Mouse (Mus musculus): Measurements from ENCODE around the gene Pltp. TPM values are rescaled to one million over a fixed set of nuclear protein-coding genes. Genes with fewer than 3 reads are reported as not detected.

The Pltp gene
- total RNA-seq, 1 experiment: 56.1 TPM

DNA sequence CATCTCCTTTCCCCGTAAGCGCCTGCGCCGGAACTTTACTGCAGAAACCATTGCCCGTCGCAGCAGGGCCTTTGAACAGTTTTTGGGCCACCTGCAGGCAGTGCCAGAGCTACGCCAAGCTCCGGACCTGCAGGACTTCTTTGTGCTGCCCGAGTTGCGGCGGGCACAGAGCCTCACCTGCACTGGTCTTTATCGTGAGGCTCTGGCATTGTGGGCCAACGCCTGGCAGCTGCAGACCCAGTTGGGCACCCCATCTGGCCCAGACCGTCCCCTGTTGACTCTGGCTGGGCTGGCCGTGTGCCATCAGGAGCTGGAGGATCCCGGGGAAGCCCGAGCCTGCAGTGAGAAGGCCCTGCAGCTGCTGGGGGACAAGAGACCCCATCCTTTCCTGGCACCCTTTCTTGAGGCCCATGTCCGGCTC, 65.7 kb downstream of the Pltp start:
- TF ChIP-seq ZC3H11A (IDR thresholded peaks at IDR 0.05; ENCODE audit: borderline replicate concordance, low read depth, low read length): no peak
- TF ChIP-seq MAFK (IDR thresholded peaks at IDR 0.05; ENCODE audit: insufficient read depth, low read depth, low read length): no peak
- no peak for TF ChIP-seq HCFC1 (IDR thresholded peaks at IDR 0.05; ENCODE audit: borderline replicate concordance, insufficient read depth, low read length)
- TF ChIP-seq CHD2 (IDR thresholded peaks at IDR 0.05; ENCODE audit: low read depth, low read length): no peak
- no peak for TF ChIP-seq ZNF384 (IDR thresholded peaks at IDR 0.05; ENCODE audit: low read depth, low read length)
- H3K36me3 ChIP-seq (ENCODE audit: control insufficient read depth, insufficient read depth, low read length, poor library complexity, severe bottlenecking): peaks cover 24% of the 10 kb centered on the region; the same call in 1 of the 2 replicates

DNA sequence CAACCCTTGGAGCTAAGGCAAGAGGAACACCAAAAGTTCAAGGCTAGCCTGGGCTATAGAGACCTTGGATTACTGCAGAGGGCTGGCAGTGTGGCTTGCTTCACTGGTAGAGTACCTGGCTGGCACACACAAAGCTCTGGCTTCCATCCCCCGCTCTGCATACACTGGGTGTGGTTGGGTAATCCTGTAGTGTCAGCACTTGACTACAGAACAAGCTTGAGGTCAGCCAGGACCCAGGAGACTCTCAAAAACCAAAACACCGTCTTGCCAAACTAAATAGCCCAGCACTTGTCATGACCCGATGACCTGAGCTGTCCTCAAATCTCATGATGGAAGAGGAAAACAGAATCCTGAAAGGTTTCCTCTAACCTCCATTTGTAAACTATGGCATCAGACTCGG, 67.1 kb downstream of the Pltp start:
- no peak overlapping the region for H3K9ac ChIP-seq (ENCODE audit: insufficient read depth, low read depth, low read length, poor library complexity, severe bottlenecking)
- no peaks in the 10 kb centered on the region for H3K9me3 ChIP-seq (ENCODE audit: control insufficient read depth, insufficient read depth, low read depth, low read length)
- no peak overlapping the region for H3K27ac ChIP-seq (ENCODE audit: insufficient read depth, low read depth, low read length, poor library complexity, severe bottlenecking)
- no peak overlapping the region for H3K4me3 ChIP-seq (ENCODE audit: insufficient read depth in 1 of 2, low read depth in 1 of 2, low read length in 2 of 2, poor library complexity in 1 of 2, severe bottlenecking in 1 of 2)
- H3K4me1 ChIP-seq (ENCODE audit: control insufficient read depth in 2 of 2, insufficient read depth in 2 of 2, low read length in 2 of 2, poor library complexity in 1 of 2): peaks cover 8 to 34% of the 10 kb centered on the region in 2 experiments
- in situ Hi-C loops (cut with MboI; ENCODE audit: low sequenced_read_pairs in 2 of 2, unreplicated experiment in 2 of 2): no loop called here
- peaks cover 16% of the 10 kb centered on the region; the same call in 1 of the 2 replicates for H3K36me3 ChIP-seq (ENCODE audit: control insufficient read depth, insufficient read depth, low read length, poor library complexity, severe bottlenecking)
- no peak for TF ChIP-seq ZC3H11A (IDR thresholded peaks at IDR 0.05; ENCODE audit: borderline replicate concordance, low read depth, low read length)
- no peak for TF ChIP-seq CHD2 (IDR thresholded peaks at IDR 0.05; ENCODE audit: low read depth, low read length)
- no peak for TF ChIP-seq MAFK (IDR thresholded peaks at IDR 0.05; ENCODE audit: insufficient read depth, low read depth, low read length)
- TF ChIP-seq ZNF384 (IDR thresholded peaks at IDR 0.05; ENCODE audit: low read depth, low read length): no peak
- no peak for TF ChIP-seq HCFC1 (IDR thresholded peaks at IDR 0.05; ENCODE audit: borderline replicate concordance, insufficient read depth, low read length)
- DNase-seq (ENCODE audit: low read depth, low spot score): no peak

More for the DNA sequence above, 65.7 kb downstream of the Pltp start:
- H3K27ac ChIP-seq (ENCODE audit: insufficient read depth, low read depth, low read length, poor library complexity, severe bottlenecking): no peak overlapping the region
- no peak for DNase-seq (ENCODE audit: low read depth, low spot score)
- in situ Hi-C loops (cut with MboI; ENCODE audit: low sequenced_read_pairs in 2 of 2, unreplicated experiment in 2 of 2): no loop called here
- no peaks in the 10 kb centered on the region for H3K9me3 ChIP-seq (ENCODE audit: control insufficient read depth, insufficient read depth, low read depth, low read length)
- H3K4me1 ChIP-seq (ENCODE audit: control insufficient read depth in 2 of 2, insufficient read depth in 2 of 2, low read length in 2 of 2, poor library complexity in 1 of 2): peaks cover 8 to 30% of the 10 kb centered on the region in 2 experiments
- no peak overlapping the region; a peak in 1 of 4 replicates for H3K4me3 ChIP-seq (ENCODE audit: insufficient read depth in 1 of 2, low read depth in 1 of 2, low read length in 2 of 2, poor library complexity in 1 of 2, severe bottlenecking in 1 of 2)
- peak overlapping the region; percentile 4; the same call in 1 of the 2 replicates for H3K9ac ChIP-seq (ENCODE audit: insufficient read depth, low read depth, low read length, poor library complexity, severe bottlenecking)

Other genes with a start within 250 kb of the Pltp start
- gene Wfdc6b, start 244.2 kb downstream of the Pltp start, total RNA-seq (2012; rRNA removed): not detected in 2 replicates
- not detected in 2 replicates for gene Wfdc8, start 244.1 kb downstream of the Pltp start, total RNA-seq (2012; rRNA removed)
- gene Wfdc16, start 218.9 kb downstream of the Pltp start, total RNA-seq (2012; rRNA removed): not detected in 2 replicates
- 0.98 and 3.1 TPM in 2 replicates for gene Wfdc10, start 201.7 kb downstream of the Pltp start, total RNA-seq (2012; rRNA removed)
- gene Wfdc9, start 201.1 kb downstream of the Pltp start, total RNA-seq (2012; rRNA removed): not detected in 2 replicates
- not detected in 2 replicates for gene Wfdc11, start 183.6 kb downstream of the Pltp start, total RNA-seq (2012; rRNA removed)
- not detected in 2 replicates for gene Wfdc13, start 172.6 kb downstream of the Pltp start, total RNA-seq (2012; rRNA removed)
- gene Spint4, start 159.2 kb downstream of the Pltp start, total RNA-seq (2012; rRNA removed): not detected in 2 replicates
- gene Spint5, start 142.4 kb downstream of the Pltp start, total RNA-seq (2012; rRNA removed): 1.6 and 6.6 TPM in 2 replicates
- gene Wfdc3, start 111.8 kb downstream of the Pltp start, total RNA-seq (2012; rRNA removed): 0.18 and 0.58 TPM in 2 replicates
- 13.3 and 15.1 TPM in 2 replicates for gene Dnttip1, start 111.7 kb downstream of the Pltp start, total RNA-seq (2012; rRNA removed)
- 117 and 159 TPM in 2 replicates for gene Ube2c, start 87.8 kb downstream of the Pltp start, total RNA-seq (2012; rRNA removed)
- 1.5 and 1.7 TPM in 2 replicates for gene Tnnc2, start 77.7 kb downstream of the Pltp start, total RNA-seq (2012; rRNA removed)
- gene Snx21, start 71.9 kb downstream of the Pltp start, total RNA-seq (2012; rRNA removed): 5.5 and 7.0 TPM in 2 replicates
- gene Acot8, start 52.8 kb downstream of the Pltp start, total RNA-seq (2012; rRNA removed): 46.4 and 54.7 TPM in 2 replicates
- 6.4 and 7.0 TPM in 2 replicates for gene Zswim3, start 52.6 kb downstream of the Pltp start, total RNA-seq (2012; rRNA removed)
- gene Zswim1, start 35.0 kb downstream of the Pltp start, total RNA-seq (2012; rRNA removed): 21.5 and 22.6 TPM in 2 replicates
- gene Spata25, start 29.2 kb downstream of the Pltp start, total RNA-seq (2012; rRNA removed): 0.95 and 1.1 TPM in 2 replicates
- gene Ctsa, start 24.8 kb downstream of the Pltp start, total RNA-seq (2012; rRNA removed): 103 and 216 TPM in 2 replicates
- gene Neurl2, start 24.3 kb downstream of the Pltp start, total RNA-seq (2012; rRNA removed): 3.6 TPM in 2 replicates
- gene Pcif1, start 21.6 kb upstream of the Pltp start, total RNA-seq (2012; rRNA removed): 30.4 and 39.5 TPM in 2 replicates
- 18.5 and 22.4 TPM in 2 replicates for gene Zfp335, start 54.0 kb upstream of the Pltp start, total RNA-seq (2012; rRNA removed)
- gene Mmp9, start 83.1 kb upstream of the Pltp start, total RNA-seq (2012; rRNA removed): 5.8 and 7.0 TPM in 2 replicates
- gene Slc12a5, start 103.1 kb upstream of the Pltp start, total RNA-seq (2012; rRNA removed): 1.7 and 2.0 TPM in 2 replicates
- 26.0 and 31.5 TPM in 2 replicates for gene Ncoa5, start 177.2 kb upstream of the Pltp start, total RNA-seq (2012; rRNA removed)
- 5.7 and 8.8 TPM in 2 replicates for gene Cd40, start 197.9 kb upstream of the Pltp start, total RNA-seq (2012; rRNA removed)
- not detected in 2 replicates for gene 1700025C18Rik, start 233.0 kb upstream of the Pltp start, total RNA-seq (2012; rRNA removed)